Mouse (Mus musculus) midbrain, embryonic 12.5 days (tissue): Measurements from ENCODE around the gene Nfe2l3. TPM values are rescaled to one million over a fixed set of nuclear protein-coding genes. Genes with fewer than 3 reads are reported as not detected.
A peak's percentile ranks its signal among the peaks of the same experiment; 100 is the strongest.
"Not testable (repeated sequence)": the region's sequence is repeated elsewhere in the genome, so short reads cannot be mapped to it uniquely, and the experiment has no call there.

ENCODE experiments used
- ATAC-seq: fragments of 200-750 bp; cut with Nextera tagmentation; 2 replicates; pipeline ENCODE4 v1.8.0; 2017; ENCODE audit warnings: low read depth, moderate TSS enrichment, moderate library complexity; ENCODE audit not compliant: low FRiP score
- H3K27ac ChIP-seq: fragments of 300-500 bp; sonication (generic); replicated peaks from 2 replicates; pipeline ENCODE4 v1.5.1; 2016; ENCODE audit warnings: mild to moderate bottlenecking
- H3K27me3 ChIP-seq: fragments of 300-500 bp; sonication (generic); 2 replicates; pipeline ENCODE4 v1.6.1; 2016; ENCODE audit warnings: mild to moderate bottlenecking
- H3K36me3 ChIP-seq: fragments of 300-500 bp; sonication (generic); 2 replicates; pipeline ENCODE4 v1.6.1; 2016
- H3K4me1 ChIP-seq: fragments of 300-500 bp; sonication (generic); 2 replicates; pipeline ENCODE4 v1.6.1; 2016
- H3K4me2 ChIP-seq: fragments of 300-500 bp; sonication (generic); replicated peaks from 2 replicates; pipeline ENCODE4 v1.6.1; 2016; ENCODE audit warnings: mild to moderate bottlenecking, moderate library complexity
- H3K4me3 ChIP-seq: fragments of 300-500 bp; sonication (generic); 2 replicates; pipeline ENCODE4 v1.5.1; 2016; ENCODE audit warnings: mild to moderate bottlenecking
- H3K9ac ChIP-seq: fragments of 300-500 bp; sonication (generic); replicated peaks from 2 replicates; pipeline ENCODE4 v1.6.1; 2016; ENCODE audit warnings: mild to moderate bottlenecking, moderate library complexity
- H3K9me3 ChIP-seq: fragments of 300-500 bp; sonication (generic); 2 replicates; pipeline ENCODE4 v1.6.1; 2016; ENCODE audit warnings: mild to moderate bottlenecking
- WGBS: fragments of 180-500 bp; shearing (Covaris S2); methylation state at CpG from one replicate; pipeline ENCODE4 v1.1.7; 2016; 5-methylcytosine and 5-hydroxymethylcytosine counted together
- polyA plus RNA-seq: library from polyadenylated mRNA; unstranded; fragments of >200 nt; fragmentation: Nextera tagmentation; extraction: Ambion mirVana; gene quantifications from 2 replicates; pipeline ENCODE4 v1.2.1, GENCODE M21; 2016

Nfe2l3 gene
- 5.4 and 5.9 TPM in 2 replicates for polyA plus RNA-seq

GRCm38 (mm10) chr6:51432535-51433397, at the start of gene Nfe2l3:
Gene Nfe2l3 (plus strand): TSS chr6:51432670.
- under 1% methylated on average over 74 of the region's 74 CpGs for WGBS
- no peaks in the 10 kb centered on the region for H3K36me3 ChIP-seq
- H3K4me3 ChIP-seq = peak within 1 kb of the TSS; percentile 60
- H3K27ac ChIP-seq = no peak within 1 kb of the TSS
- peaks cover 12% of the 10 kb centered on the region for H3K4me1 ChIP-seq
- ATAC-seq = peak; percentile 92
- H3K4me2 ChIP-seq = peak within 1 kb of the TSS; percentile 86
- no peaks in the 10 kb centered on the region for H3K9me3 ChIP-seq
- peak within 1 kb of the TSS; percentile 60 for H3K9ac ChIP-seq
- H3K27me3 ChIP-seq = peaks cover 44% of the 10 kb centered on the region

GRCm38 (mm10) chr6:51383769-51384755, 48.4 kb upstream of the Nfe2l3 start:
- 15% methylated on average over 26 of the region's 26 CpGs for WGBS
- Histone ChIP-seq H3K4me3 (peak overlapping the region; percentile 12; the same call in 1 of the 2 replicates), H3K4me1 (0 out of 2 replicates have a peak, but pooled peaks cover 4% of the 10 kb centered on the region), H3K27ac (peak overlapping the region; percentile 32; the same call in 1 of the 2 replicates), H3K36me3 (no peaks in the 10 kb centered on the region), H3K27me3 (no peaks in the 10 kb centered on the region), H3K9ac (no peak overlapping the region; the same call in 1 of the 2 replicates), H3K9me3 (no peaks in the 10 kb centered on the region), H3K4me2 (peak overlapping the region; percentile 42)
- ATAC-seq = 0 out of 2 replicates have a peak, but pooled peaks have one; percentile 39

- H3K27me3 ChIP-seq = no peaks in the 10 kb centered on the region
- 70% methylated on average over 11 of the region's 11 CpGs for WGBS
These were observed 42.0 kb upstream of the Nfe2l3 start for GRCm38 (mm10) chr6:51390505-51390904.

GRCm38 (mm10) chr6:51391816-51392490, 40.5 kb upstream of the Nfe2l3 start:
- Histone ChIP-seq H3K9me3 (no peaks in the 10 kb centered on the region), H3K4me3 (no peak overlapping the region), H3K36me3 (no peaks in the 10 kb centered on the region), H3K27me3 (no peaks in the 10 kb centered on the region), H3K4me1 (peaks cover 13% of the 10 kb centered on the region; the same call in 1 of the 2 replicates), H3K4me2 (no peak overlapping the region), H3K9ac (no peak overlapping the region), H3K27ac (no peak overlapping the region)
- ATAC-seq = no peak
- 65% methylated on average over 13 of the region's 13 CpGs for WGBS

More at GRCm38 (mm10) chr6:51390505-51390904, 42.0 kb upstream of the Nfe2l3 start:
- no peak overlapping the region for H3K4me3 ChIP-seq
- no peaks in the 10 kb centered on the region for H3K9me3 ChIP-seq
- no peak overlapping the region for H3K27ac ChIP-seq
- ATAC-seq = no peak
- H3K4me1 ChIP-seq = peaks cover 7% of the 10 kb centered on the region; the same call in 1 of the 2 replicates
- H3K4me2 ChIP-seq = no peak overlapping the region
- H3K36me3 ChIP-seq = no peaks in the 10 kb centered on the region
- no peak overlapping the region for H3K9ac ChIP-seq

GRCm38 (mm10) chr6:51393341-51394128, 38.9 kb upstream of the Nfe2l3 start:
- no peak for ATAC-seq
- Histone ChIP-seq H3K27ac (no peak overlapping the region), H3K9ac (no peak overlapping the region)

GRCm38 (mm10) chr6:51394367-51394766, 38.1 kb upstream of the Nfe2l3 start:
- H3K4me2 ChIP-seq, H3K4me3 ChIP-seq, H3K27ac ChIP-seq, ATAC-seq, H3K9me3 ChIP-seq, H3K27me3 ChIP-seq, H3K9ac ChIP-seq, H3K36me3 ChIP-seq: not testable (repeated sequence)
- H3K4me1 ChIP-seq = peaks cover 20% of the 10 kb centered on the region; the same call in 1 of the 2 replicates
- 87% methylated on average over 8 of the region's 8 CpGs for WGBS

More at GRCm38 (mm10) chr6:51393341-51394128, 38.9 kb upstream of the Nfe2l3 start:
- WGBS = 63% methylated on average over 6 of the region's 6 CpGs
- no peak overlapping the region for H3K4me3 ChIP-seq
- H3K4me2 ChIP-seq = no peak overlapping the region
- no peaks in the 10 kb centered on the region for H3K36me3 ChIP-seq
- H3K9me3 ChIP-seq = no peaks in the 10 kb centered on the region
- no peaks in the 10 kb centered on the region for H3K27me3 ChIP-seq
- H3K4me1 ChIP-seq = peaks cover 13% of the 10 kb centered on the region; the same call in 1 of the 2 replicates

- H3K27ac ChIP-seq, H3K9me3 ChIP-seq, H3K4me3 ChIP-seq, H3K36me3 ChIP-seq, H3K27me3 ChIP-seq, H3K4me2 ChIP-seq, H3K9ac ChIP-seq: not testable (repeated sequence)
- 67% methylated on average over 3 of the region's 3 CpGs for WGBS
- peaks cover 21% of the 10 kb centered on the region; the same call in 1 of the 2 replicates for H3K4me1 ChIP-seq
- ATAC-seq = peak; percentile 52; the same call in 1 of the 2 replicates
These were observed 37.5 kb upstream of the Nfe2l3 start for GRCm38 (mm10) chr6:51394963-51395362.

GRCm38 (mm10) chr6:51395486-51395885, 37.0 kb upstream of the Nfe2l3 start:
- ATAC-seq = no peak
- Histone ChIP-seq H3K27ac (no peak overlapping the region), H3K27me3 (no peaks in the 10 kb centered on the region), H3K4me2 (no peak overlapping the region), H3K9me3 (no peaks in the 10 kb centered on the region), H3K4me3 (no peak overlapping the region), H3K36me3 (no peaks in the 10 kb centered on the region), H3K4me1 (peaks cover 21% of the 10 kb centered on the region; the same call in 1 of the 2 replicates), H3K9ac (no peak overlapping the region)
- WGBS = 60% methylated on average over 9 of the region's 9 CpGs

GRCm38 (mm10) chr6:51399113-51399518, 33.4 kb upstream of the Nfe2l3 start:
- 0 out of 2 replicates have a peak, but pooled peaks cover 2% of the 10 kb centered on the region for H3K27me3 ChIP-seq
- H3K27ac ChIP-seq = no peak overlapping the region
- peaks cover 17% of the 10 kb centered on the region; the same call in 1 of the 2 replicates for H3K4me1 ChIP-seq
- peak; percentile 52; the same call in 1 of the 2 replicates for ATAC-seq
- WGBS = 19% methylated on average over 6 of the region's 6 CpGs
- no peak overlapping the region for H3K4me2 ChIP-seq
- no peak overlapping the region for H3K4me3 ChIP-seq
- no peak overlapping the region for H3K9ac ChIP-seq
- H3K36me3 ChIP-seq = no peaks in the 10 kb centered on the region
- no peaks in the 10 kb centered on the region for H3K9me3 ChIP-seq

GRCm38 (mm10) chr6:51401294-51401693, 31.2 kb upstream of the Nfe2l3 start:
- Histone ChIP-seq H3K4me3 (no peak overlapping the region), H3K9ac (no peak overlapping the region), H3K4me2 (no peak overlapping the region), H3K27ac (no peak overlapping the region), H3K9me3 (no peaks in the 10 kb centered on the region), H3K4me1 (peaks cover 8% of the 10 kb centered on the region; the same call in 1 of the 2 replicates), H3K27me3 (0 out of 2 replicates have a peak, but pooled peaks cover 2% of the 10 kb centered on the region), H3K36me3 (no peaks in the 10 kb centered on the region)
- no peak for ATAC-seq
- 75% methylated on average over 6 of the region's 6 CpGs for WGBS
